Mouse (Mus musculus) E14TG2a.4 (cell line): ENCODE results near the gene Ovol2.

Experiments
- H3K27me3 ChIP-seq: 2 replicates; pipeline ENCODE4 v1.6.1; 2014; ENCODE audit warnings: low read length, control low read depth; ENCODE audit not compliant: insufficient read depth
- H3K36me3 ChIP-seq: 2 replicates; pipeline ENCODE4 v1.6.1; 2014; ENCODE audit warnings: low read length, control low read depth; ENCODE audit not compliant: insufficient read depth
- H3K4me1 ChIP-seq: replicated peaks from 2 replicates; pipeline ENCODE4 v1.6.1; 2014; ENCODE audit warnings: low read depth, low read length, control low read depth
- H3K4me3 ChIP-seq: replicated peaks from 2 replicates; pipeline ENCODE4 v1.5.1; 2014; ENCODE audit warnings: mild to moderate bottlenecking, low read length
- H3K9me3 ChIP-seq: 2 replicates; pipeline ENCODE4 v1.6.1; 2014; ENCODE audit warnings: low read length, control low read depth
- CTCF ChIP-seq: conservative IDR thresholded peaks from 2 replicates; pipeline ENCODE4 v1.5.1; 2014; ENCODE audit warnings: low read length
- NANOG ChIP-seq: IDR thresholded peaks from 2 replicates; pipeline ENCODE4 v1.6.1; 2014; ENCODE audit warnings: borderline replicate concordance, low read length, mixed read lengths
- POU5F1 ChIP-seq: IDR thresholded peaks from 2 replicates; pipeline ENCODE4 v1.6.1; 2014; ENCODE audit warnings: low read length, borderline replicate concordance

Gene Ovol2

DNA sequence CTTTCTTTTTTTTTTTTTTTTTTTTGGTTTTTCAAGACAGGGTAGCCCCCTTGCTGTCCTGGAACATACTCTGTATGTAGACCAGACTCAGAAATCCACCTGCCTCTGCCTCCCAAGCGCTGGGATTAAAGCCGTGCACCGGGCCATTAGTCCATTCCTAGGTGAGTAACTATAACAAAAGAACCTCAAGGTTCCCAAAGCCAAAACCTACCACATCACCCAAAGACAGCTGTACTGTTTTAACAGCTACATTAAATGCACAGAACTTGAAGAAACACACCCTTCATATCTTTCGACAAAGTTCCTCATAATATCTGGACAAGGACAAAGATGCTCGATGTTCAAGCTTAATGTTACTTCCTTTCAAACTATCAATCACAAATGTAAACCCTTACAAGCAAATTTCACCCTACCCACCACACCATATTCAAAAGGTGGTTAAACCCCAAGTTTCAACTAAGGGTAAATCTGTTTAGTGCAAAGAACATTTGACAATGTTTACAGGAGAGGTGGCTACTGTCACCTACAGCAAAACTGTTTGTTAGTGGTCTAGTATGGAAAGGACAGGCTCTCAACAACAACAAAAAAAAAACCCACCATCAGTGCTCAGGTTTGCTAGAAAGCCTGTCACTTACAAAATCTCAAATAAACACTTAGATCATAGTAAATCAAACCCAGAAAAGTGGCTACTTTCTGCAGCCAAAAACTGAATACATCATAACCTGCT lies 64.8 kb downstream of the Ovol2 start:
- peaks cover 76% of the 10 kb centered on the region for H3K36me3 ChIP-seq
- no peak for TF ChIP-seq NANOG
- peaks cover 66% of the 10 kb centered on the region for H3K4me1 ChIP-seq

DNA sequence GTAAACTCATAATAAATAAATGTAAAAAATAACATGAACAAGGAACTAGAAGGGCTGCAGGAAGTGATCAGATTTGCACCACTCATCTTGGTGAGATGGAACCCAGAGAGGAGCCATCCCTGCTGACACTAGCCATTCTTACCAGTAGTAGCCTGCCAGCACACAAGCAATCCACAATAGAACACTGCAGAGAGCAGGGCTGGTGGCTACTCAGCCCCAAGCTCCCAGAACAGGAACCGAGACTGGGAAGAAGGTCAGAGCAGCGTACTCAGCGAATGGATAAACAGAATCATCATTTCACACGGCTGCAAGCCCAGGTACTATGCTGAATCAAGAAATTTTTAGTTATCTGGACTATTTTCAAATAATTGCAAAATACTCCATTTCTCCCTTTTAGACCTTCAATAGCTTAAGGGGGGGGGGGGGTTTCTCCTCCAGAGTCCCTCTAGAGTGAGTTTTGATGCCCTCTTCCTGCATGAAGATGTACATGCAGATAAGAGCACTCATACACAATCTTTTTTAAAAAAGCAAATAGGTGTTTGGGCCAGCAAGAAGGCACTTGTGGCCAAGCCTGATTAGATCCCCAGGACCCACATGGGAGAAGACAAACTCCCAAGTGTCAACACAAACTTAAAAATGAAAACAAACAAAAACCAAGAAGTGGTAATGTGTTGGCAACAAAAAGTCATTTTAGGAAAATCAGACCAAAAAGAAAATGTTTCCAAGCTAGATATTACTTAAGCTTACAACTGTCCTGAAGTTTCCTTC lies 65.8 kb downstream of the Ovol2 start:
- H3K4me3 ChIP-seq: peak overlapping the region; percentile 98
- H3K27me3 ChIP-seq: no peaks in the 10 kb centered on the region
- peaks cover 83% of the 10 kb centered on the region for H3K36me3 ChIP-seq
- TF ChIP-seq CTCF (no peak), POU5F1 (no peak), NANOG (no peak)
- no peaks in the 10 kb centered on the region for H3K9me3 ChIP-seq
- H3K4me1 ChIP-seq: peaks cover 73% of the 10 kb centered on the region

More for the DNA sequence above, 64.8 kb downstream of the Ovol2 start:
- Histone ChIP-seq H3K27me3 (no peaks in the 10 kb centered on the region), H3K4me3 (peak overlapping the region; percentile 98), H3K9me3 (no peaks in the 10 kb centered on the region)

DNA sequence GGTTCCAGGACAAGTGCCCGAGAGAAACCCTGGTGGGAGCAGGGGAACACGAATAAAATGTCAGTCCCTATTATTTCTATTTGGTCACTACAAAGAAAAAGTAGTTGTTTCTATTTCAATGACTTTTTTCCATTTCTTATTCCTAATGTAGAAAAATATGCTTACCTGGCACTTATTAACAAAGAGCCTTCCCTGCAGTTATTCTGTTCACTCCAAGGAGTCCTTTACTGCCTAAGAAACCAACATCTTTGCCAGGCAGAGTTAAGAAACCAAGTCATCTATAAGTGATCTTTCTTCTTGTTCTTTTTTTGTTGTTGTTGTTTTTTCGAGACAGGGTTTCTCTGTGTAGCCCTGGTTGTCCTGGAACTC lies 66.8 kb downstream of the Ovol2 start:
- H3K27me3 ChIP-seq: no peaks in the 10 kb centered on the region
- peaks cover 93% of the 10 kb centered on the region for H3K36me3 ChIP-seq
- peak overlapping the region; percentile 98 for H3K4me3 ChIP-seq
- peaks cover 81% of the 10 kb centered on the region for H3K4me1 ChIP-seq
- no peak for TF ChIP-seq POU5F1
- no peak for TF ChIP-seq CTCF
- TF ChIP-seq NANOG: no peak
- H3K9me3 ChIP-seq: no peaks in the 10 kb centered on the region

DNA sequence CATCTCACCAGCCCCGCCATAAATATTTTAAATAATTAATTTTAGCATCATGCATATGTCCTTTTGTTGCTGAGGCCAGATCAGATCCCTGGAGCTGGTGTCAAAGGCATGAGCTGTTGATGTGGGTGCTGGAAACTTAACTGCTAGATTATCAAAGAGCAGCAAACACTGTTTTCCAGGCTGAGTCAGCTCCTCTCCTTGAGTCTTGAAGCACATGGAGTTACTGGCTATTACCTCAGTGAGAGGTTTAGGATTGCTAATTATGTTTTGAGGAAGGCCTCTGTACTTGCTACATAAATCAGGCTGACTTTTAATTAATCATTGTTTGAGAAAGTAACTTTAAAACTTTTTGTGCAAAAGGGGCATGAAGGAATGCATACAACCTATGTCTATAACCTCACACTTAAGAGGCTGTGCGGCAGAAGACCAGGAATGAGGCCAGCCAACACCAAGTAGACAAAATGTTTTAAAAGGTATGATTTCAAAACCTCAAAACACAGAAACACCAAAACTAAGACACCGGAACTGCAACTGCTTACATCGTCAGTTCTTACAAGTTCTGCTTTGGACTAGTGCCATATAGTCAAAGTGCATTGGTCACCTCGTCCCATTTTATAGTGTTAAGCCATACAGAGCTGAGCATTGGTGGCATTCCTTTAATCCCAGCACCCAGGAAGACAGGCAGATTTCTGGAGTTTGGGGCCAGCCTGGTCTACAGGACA lies 67.4 kb downstream of the Ovol2 start:
- H3K36me3 ChIP-seq: peaks cover 98% of the 10 kb centered on the region
- TF ChIP-seq NANOG (no peak), POU5F1 (no peak), CTCF (no peak)

DNA sequence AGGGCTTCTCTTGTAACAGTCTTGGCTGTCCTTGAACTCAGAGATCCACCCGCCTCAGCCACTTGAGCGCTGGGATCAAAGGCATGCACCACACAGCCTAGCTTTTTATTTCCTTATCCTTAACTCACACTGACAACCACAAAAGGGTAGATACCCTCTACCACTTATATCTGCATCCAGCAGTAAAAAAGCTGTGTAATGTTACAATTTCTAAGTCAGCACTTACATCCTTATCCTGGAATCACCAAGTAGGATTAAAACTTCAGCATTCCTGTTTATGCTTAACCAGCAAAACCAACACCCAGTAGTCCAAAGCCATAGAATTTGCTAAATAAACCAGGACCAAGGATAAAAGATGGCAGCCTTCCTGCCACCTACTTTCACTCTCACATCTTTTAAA lies 69.1 kb downstream of the Ovol2 start:
- H3K4me1 ChIP-seq: peaks cover 84% of the 10 kb centered on the region
- peak overlapping the region; percentile 5; the same call in 1 of the 2 replicates for H3K4me3 ChIP-seq
- no peaks in the 10 kb centered on the region for H3K27me3 ChIP-seq
- TF ChIP-seq CTCF: no peak
- no peak for TF ChIP-seq POU5F1
- no peak for TF ChIP-seq NANOG
- H3K36me3 ChIP-seq: peaks cover 100% of the 10 kb centered on the region
- no peaks in the 10 kb centered on the region for H3K9me3 ChIP-seq

More for the DNA sequence above, 67.4 kb downstream of the Ovol2 start:
- peaks cover 85% of the 10 kb centered on the region for H3K4me1 ChIP-seq
- H3K27me3 ChIP-seq: no peaks in the 10 kb centered on the region
- no peaks in the 10 kb centered on the region for H3K9me3 ChIP-seq
- H3K4me3 ChIP-seq: peak overlapping the region; percentile 98
